Mouse (Mus musculus): Measurements from ENCODE around the gene Syt3. TPM values are rescaled to one million over a fixed set of nuclear protein-coding genes. Genes with fewer than 3 reads are reported as not detected.

The Syt3 gene
- polyA plus RNA-seq, 1 experiment, result 4.9 TPM

GRCm38 (mm10) chr7:44443268-44444173, 59.6 kb downstream of the Syt3 start:
- Histone ChIP-seq H3K4me1 (ENCODE audit: control insufficient read depth, insufficient read depth, insufficient read length, low read length) (no peaks in the 10 kb centered on the region), H3K27ac (replicated peaks; ENCODE audit: low read depth, low read length) (no peak overlapping the region), H3K4me3 (ENCODE audit: insufficient read depth, low read depth, low read length) (no peak overlapping the region)

DNA sequence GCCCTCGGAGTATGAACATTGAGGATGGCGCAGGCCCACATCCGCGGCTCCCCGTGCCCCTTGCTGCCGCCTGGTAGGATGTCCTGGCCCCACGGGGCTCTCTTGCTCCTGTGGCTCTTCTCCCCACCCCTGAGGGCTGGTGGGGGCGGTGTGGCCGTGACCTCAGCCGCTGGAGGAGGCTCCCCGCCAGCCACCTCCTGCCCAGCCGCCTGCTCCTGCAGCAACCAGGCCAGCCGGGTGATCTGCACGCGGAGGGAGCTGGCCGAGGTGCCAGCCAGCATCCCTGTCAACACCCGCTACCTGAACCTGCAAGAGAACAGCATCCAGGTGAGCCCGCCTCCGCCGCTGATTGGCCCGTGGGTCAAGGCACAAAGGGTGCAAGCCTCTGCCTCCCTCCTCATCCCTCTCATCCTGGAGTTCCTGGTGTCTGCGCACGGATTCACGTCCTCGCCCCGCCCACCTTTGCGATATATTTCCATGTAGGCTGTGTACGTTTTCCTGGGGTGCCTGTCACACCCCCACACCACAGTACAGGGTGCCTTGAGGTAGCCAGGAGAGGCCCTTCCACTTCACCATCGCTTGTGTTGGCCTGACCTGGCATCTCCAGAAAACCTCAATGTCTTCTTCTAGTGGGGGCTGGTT, 61.1 kb downstream of the Syt3 start:
- H3K27ac ChIP-seq (replicated peaks; ENCODE audit: low read depth, low read length), result no peak overlapping the region

GRCm38 (mm10) chr7:44445528-44445923, 61.6 kb downstream of the Syt3 start:
- Histone ChIP-seq H3K4me3 (ENCODE audit: insufficient read depth, low read depth, low read length) (no peak overlapping the region), H3K27ac (replicated peaks; ENCODE audit: low read depth, low read length) (no peak overlapping the region), H3K4me1 (ENCODE audit: control insufficient read depth, insufficient read depth, insufficient read length, low read length) (no peaks in the 10 kb centered on the region)

More for the DNA sequence above, 61.1 kb downstream of the Syt3 start:
- no peaks in the 10 kb centered on the region for H3K4me1 ChIP-seq (ENCODE audit: control insufficient read depth, insufficient read depth, insufficient read length, low read length)
- H3K4me3 ChIP-seq (ENCODE audit: insufficient read depth, low read depth, low read length), result no peak overlapping the region

DNA sequence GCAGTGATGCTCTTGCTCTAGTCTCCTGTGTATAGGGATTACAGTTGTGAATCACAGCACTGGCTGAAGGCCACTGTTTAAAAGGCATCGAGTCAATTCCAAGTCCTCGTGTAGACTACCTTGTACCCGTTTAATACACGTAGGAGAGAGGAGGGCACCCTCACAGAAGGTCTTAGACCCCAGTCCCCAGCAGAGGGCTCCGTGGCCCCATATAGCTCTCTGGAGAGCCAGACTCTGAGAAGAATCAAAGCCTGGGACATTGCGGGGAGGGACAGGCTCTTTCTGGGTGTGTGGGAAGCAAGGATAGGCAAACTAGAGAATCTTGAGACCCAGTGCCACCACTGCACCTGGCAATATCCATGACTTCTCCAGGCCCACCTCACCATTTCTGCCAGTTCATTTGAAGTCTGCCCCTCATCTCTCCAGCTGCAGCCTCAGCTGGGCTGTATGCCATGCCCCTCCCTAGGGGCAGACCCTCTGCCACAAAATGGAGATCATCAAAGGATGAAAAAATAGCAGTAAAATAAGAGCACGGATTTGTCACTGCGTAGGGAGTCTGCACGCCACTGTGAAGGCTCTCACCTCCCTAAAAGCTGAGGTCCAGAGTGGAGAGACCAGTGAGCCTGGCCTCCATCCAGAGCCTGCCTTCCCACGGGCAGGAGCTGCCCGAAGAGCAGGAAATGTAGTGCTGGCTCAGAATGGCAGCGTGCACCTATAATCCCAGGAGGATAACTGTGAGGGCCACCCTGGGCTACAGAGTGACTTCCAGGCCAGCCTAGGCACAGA, 62.4 kb downstream of the Syt3 start:
- Histone ChIP-seq H3K27ac (replicated peaks; ENCODE audit: low read depth, low read length) (no peak overlapping the region), H3K4me3 (ENCODE audit: insufficient read depth, low read depth, low read length) (no peak overlapping the region), H3K4me1 (ENCODE audit: control insufficient read depth, insufficient read depth, insufficient read length, low read length) (no peaks in the 10 kb centered on the region)

Other genes starting within 250 kb of the Syt3 start
- not detected in 2 replicates for gene Klk1b16, start 247.3 kb upstream of the Syt3 start, polyA plus RNA-seq (2012; ENCODE audit: insufficient read depth, insufficient read length, missing spikeins)
- not detected in 2 replicates for gene Klk1b24, start 195.9 kb upstream of the Syt3 start, polyA plus RNA-seq (2012; ENCODE audit: insufficient read depth, insufficient read length, missing spikeins)
- gene Klk1b3, start 185.9 kb upstream of the Syt3 start, polyA plus RNA-seq (2012; ENCODE audit: insufficient read depth, insufficient read length, missing spikeins), result not detected in 2 replicates
- gene Klk1b4, start 176.7 kb upstream of the Syt3 start, polyA plus RNA-seq (2012; ENCODE audit: insufficient read depth, insufficient read length, missing spikeins), result not detected in 2 replicates
- gene Klk1b5, start 168.2 kb upstream of the Syt3 start, polyA plus RNA-seq (2012; ENCODE audit: insufficient read depth, insufficient read length, missing spikeins), result not detected in 2 replicates
- gene Klk1, start 158.7 kb upstream of the Syt3 start, polyA plus RNA-seq (2012; ENCODE audit: insufficient read depth, insufficient read length, missing spikeins), result not detected in 2 replicates
- gene Gm36864, start 147.9 kb upstream of the Syt3 start, polyA plus RNA-seq (2012; ENCODE audit: insufficient read depth, insufficient read length, missing spikeins), result not detected in 2 replicates
- gene 1700028J19Rik, start 137.4 kb upstream of the Syt3 start, polyA plus RNA-seq (2012; ENCODE audit: insufficient read depth, insufficient read length, missing spikeins), result not detected in 2 replicates
- gene 2410002F23Rik, start 137.4 kb upstream of the Syt3 start, polyA plus RNA-seq (2012; ENCODE audit: insufficient read depth, insufficient read length, missing spikeins), result 5.5 and 5.7 TPM in 2 replicates
- not detected in 2 replicates for gene Acp4, start 126.7 kb upstream of the Syt3 start, polyA plus RNA-seq (2012; ENCODE audit: insufficient read depth, insufficient read length, missing spikeins)
- not detected in 2 replicates for gene Gm15517, start 122.7 kb upstream of the Syt3 start, polyA plus RNA-seq (2012; ENCODE audit: insufficient read depth, insufficient read length, missing spikeins)
- gene Clec11a, start 77.2 kb upstream of the Syt3 start, polyA plus RNA-seq (2012; ENCODE audit: insufficient read depth, insufficient read length, missing spikeins), result 1.4 and 1.8 TPM in 2 replicates
- 0.59 and 1.0 TPM in 2 replicates for gene Shank1, start 73.8 kb upstream of the Syt3 start, polyA plus RNA-seq (2012; ENCODE audit: insufficient read depth, insufficient read length, missing spikeins)
- gene 1700008O03Rik, start 1.7 kb downstream of the Syt3 start, polyA plus RNA-seq (2012; ENCODE audit: insufficient read depth, insufficient read length, missing spikeins), result not detected in 2 replicates
- gene Lrrc4b, start 44.9 kb downstream of the Syt3 start, polyA plus RNA-seq (2012; ENCODE audit: insufficient read depth, insufficient read length, missing spikeins), result not detected in 2 replicates
- gene Aspdh, start 81.3 kb downstream of the Syt3 start, polyA plus RNA-seq (2012; ENCODE audit: insufficient read depth, insufficient read length, missing spikeins), result not detected in 2 replicates
- gene Josd2, start 83.9 kb downstream of the Syt3 start, polyA plus RNA-seq (2012; ENCODE audit: insufficient read depth, insufficient read length, missing spikeins), result 25.2 and 29.4 TPM in 2 replicates
- gene Emc10, start 112.4 kb downstream of the Syt3 start, polyA plus RNA-seq (2012; ENCODE audit: insufficient read depth, insufficient read length, missing spikeins), result 80.2 and 97.6 TPM in 2 replicates
- 3.2 and 3.6 TPM in 2 replicates for gene Fam71e1, start 112.5 kb downstream of the Syt3 start, polyA plus RNA-seq (2012; ENCODE audit: insufficient read depth, insufficient read length, missing spikeins)
- 10.9 and 25.7 TPM in 2 replicates for gene Mybpc2, start 140.6 kb downstream of the Syt3 start, polyA plus RNA-seq (2012; ENCODE audit: insufficient read depth, insufficient read length, missing spikeins)
- gene Spib, start 148.0 kb downstream of the Syt3 start, polyA plus RNA-seq (2012; ENCODE audit: insufficient read depth, insufficient read length, missing spikeins), result not detected in 2 replicates
- 2.6 and 3.9 TPM in 2 replicates for gene Pold1, start 164.7 kb downstream of the Syt3 start, polyA plus RNA-seq (2012; ENCODE audit: insufficient read depth, insufficient read length, missing spikeins)
- 49.1 and 54.3 TPM in 2 replicates for gene Nr1h2, start 169.8 kb downstream of the Syt3 start, polyA plus RNA-seq (2012; ENCODE audit: insufficient read depth, insufficient read length, missing spikeins)
- 0.96 TPM in 1 of 2 replicates, not detected in the other for gene Napsa, start 188.3 kb downstream of the Syt3 start, polyA plus RNA-seq (2012; ENCODE audit: insufficient read depth, insufficient read length, missing spikeins)
- gene Kcnc3, start 206.6 kb downstream of the Syt3 start, polyA plus RNA-seq (2012; ENCODE audit: insufficient read depth, insufficient read length, missing spikeins), result 0.83 TPM in 1 of 2 replicates, not detected in the other